Mouse (Mus musculus): ENCODE measurements at regions not wholly inside any gene's neighbourhood (a gene's known extent, or its start where the extent isn't known, plus 50 kb on each side); places are given as distances from the start of the nearest gene placed in this dataset.

DNA sequence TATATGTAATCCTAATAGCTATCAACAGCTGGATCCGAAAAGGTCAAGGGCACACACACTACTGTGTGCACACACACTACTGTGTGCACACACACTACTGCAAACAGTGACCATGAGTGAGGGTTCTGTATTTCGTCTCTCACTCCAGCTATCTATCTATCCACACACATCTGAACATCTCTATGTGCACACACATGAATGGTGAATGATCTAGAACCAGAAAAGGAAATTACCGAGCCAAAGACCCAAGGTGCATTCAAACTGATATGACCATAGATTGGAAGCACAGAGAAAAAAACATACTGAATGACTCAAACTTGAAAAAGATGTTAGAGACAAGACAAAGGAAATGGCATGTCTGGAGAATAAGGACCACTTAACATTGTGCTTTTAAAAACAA, 166.8 kb upstream of the Map3k1 start:
- no peak for DNase-seq (ENCODE audit: low read depth, low spot score)

DNA sequence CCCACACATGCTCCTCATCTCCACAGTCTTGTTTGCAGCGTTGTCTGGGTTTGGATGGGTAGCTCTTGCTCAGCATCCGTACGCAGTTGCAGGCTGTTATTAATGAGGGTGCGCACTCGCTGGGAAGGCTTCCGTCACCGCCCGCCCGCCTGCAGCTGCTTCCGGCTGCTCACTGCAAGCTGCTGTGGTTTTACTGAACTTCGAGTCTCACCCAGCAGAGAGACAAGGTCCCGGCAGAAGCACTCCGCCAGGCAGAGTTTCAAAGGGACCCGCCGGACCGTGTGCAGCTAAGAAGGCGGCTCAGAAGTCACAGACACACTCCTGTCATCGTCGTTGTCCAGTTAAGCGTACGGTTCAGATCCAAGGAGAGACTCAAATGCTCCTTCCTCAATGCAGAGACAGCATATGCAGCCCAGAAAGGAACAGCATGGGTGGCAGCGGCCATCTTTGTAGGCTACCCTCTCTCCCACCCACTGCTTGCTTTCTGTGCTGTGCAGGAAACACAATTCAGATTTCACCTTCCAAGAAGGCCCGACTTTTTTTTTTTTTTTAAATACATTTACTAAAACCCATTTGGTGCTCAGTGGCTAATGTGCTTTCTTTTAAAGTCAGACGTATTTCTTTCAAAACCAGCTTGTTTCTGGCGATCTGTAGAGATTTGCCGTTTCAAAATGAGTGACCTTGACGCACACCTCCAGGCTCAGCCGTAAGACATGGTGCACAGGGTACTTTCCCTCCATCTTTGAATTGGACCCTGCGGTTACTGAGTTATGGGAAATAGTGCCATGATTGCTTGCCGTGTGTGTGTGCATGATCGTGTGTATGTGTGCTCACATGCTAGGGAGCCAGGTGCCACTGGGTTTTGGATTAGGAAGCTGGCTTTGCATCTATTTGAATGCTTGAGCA, 169.2 kb upstream of the Map3k1 start:
- DNase-seq (ENCODE audit: low read depth, low spot score) = no peak

DNA sequence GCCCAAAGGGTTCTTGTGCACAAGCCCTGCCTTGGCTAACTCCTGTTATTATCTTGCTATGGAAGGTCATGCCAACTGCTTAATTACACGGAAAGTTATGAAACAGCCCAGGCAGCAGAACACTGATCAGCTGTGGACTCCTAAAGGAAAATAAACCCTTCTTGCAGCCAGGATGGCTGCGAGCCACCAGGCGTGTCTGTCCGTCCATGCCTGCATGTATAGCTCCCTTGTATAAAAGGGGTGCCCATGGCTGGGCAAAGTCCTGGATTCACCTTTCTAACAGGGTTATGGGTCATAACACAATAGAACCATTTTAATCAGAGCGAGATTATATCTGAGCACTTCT, 169.9 kb upstream of the Map3k1 start:
- DNase-seq (ENCODE audit: low read depth, low spot score) = no peak

DNA sequence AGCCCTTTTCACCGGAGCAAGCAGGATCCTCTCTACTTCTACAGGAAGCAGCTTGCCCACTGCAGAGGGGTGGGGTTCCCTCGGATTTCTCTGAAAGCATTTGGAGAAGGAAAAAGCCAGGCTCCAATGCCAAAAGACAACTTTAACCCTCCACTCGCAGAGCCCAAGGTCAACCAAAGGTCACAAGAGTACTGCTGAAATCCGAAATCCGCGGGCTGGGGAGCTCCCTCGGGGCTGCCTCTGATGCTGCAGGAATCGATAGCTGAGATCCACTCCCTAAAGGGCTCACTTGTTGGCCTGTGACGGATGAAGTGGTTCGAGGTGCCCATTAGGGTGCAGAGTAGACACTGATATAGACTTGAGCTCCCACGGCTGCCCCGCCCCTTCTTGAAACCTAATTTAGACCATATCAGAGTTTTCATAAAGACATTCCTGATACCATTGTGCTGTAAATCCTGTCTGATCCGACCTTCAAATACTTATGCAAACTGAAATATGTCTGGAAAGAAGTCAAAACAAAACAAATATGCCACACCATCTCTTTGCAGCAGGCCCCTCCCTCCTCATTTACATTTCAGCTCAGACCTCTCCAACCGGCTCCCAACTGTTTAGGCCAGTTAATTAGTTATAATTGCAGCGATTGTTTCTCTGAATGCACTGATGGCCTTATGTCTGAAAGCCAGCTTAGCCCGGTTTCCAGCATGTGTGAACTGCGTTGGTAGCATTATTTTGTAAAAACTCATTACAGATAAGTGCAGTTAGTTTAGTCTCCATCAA, 170.8 kb upstream of the Map3k1 start:
- DNase-seq (ENCODE audit: low read depth, low spot score) = no peak

DNA sequence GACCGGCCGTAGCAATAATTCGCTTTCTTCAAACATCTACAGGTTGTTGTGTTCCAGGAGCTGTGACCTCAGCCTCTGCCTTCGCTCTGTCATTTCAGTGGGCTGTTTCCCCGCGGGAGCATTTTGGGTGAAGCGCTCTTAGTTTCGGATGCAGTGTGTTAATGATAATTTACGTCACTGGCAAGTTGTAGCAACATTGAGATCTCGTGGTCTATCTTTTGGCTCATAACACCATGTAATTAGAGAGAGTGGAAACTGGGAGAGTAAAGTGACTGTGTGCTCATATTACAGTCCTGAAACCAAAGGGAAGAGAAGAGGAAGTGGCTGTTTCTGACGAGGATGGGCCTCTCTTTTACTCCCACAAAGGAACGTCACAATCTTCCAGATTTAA, 171.4 kb upstream of the Map3k1 start:
- DNase-seq (ENCODE audit: low read depth, low spot score) = no peak

DNA sequence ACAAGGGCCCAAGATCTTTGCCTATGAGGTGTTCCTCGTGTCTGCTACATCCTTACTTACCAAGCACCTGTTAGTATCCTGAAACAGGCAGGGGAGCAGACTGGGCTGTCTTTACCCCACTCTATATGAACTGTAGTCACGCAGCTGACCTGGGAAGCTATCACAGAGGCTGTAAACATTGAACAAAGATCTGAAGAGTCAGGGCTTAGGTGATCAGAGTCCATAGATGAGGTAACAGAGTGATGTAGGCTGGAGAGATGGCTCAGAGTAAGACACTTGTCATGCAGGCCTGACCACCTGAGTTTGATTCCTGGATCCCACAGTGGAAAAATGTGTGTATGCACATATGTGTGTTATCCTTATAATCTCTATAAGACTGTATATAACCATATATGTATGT, 172.3 kb upstream of the Map3k1 start:
- no peak for DNase-seq (ENCODE audit: low read depth, low spot score)

DNA sequence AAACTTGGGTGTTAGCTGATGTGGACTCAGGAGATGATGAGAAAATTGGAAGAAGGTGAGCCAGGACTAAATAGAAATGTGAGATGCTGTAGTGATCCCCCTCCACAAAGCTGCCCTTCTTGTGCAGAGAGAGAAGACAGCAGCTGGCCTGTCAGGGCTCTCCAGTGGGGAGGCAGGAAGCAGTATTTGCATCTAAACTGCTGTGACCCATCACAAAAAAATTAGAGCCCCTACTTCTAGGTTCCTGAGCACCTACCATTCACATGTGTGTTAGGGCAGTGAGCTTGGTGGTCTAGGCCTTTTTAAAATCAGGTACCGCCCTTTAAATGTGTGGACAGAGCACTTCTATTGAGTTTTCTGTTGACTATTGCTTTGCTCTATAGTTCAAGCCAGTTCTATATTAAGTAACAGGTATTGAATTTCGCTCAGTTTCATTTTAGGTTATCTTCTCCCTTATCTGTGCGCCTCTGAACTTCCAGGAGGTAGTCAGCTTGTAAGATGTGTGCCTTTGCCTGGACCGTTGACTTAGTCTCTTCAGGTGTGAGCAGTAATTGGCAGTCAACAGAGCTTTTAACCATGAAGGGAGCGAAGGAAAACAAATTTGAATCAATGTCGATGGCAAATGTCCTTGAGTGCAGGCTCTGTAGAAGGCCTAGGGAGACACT, 174.1 kb upstream of the Map3k1 start:
- no peak for DNase-seq (ENCODE audit: low read depth, low spot score)

DNA sequence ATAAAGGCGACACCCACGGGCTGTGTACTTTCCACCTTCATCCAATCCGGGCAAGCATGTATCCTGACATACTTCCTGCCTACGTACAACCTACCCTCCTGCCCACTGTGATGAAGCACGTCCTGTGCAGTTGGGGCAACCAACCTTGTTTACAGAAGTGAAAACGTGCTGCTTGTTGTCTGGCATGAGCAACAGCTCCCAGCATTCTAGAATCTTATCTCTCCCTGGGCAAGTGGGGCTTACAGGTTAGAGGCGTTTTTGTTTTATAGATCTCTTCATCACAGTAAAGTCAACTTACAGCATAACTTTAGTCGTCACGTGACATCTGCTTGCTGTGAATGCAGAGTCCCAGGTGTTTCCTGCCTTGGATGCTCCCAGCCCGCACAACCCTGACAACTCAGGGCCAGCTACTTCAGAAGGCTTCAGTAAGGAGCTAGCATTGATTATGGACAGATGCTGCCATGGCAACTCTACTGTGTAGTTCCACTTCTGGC, 175.3 kb upstream of the Map3k1 start:
- DNase-seq (ENCODE audit: low read depth, low spot score) = no peak

DNA sequence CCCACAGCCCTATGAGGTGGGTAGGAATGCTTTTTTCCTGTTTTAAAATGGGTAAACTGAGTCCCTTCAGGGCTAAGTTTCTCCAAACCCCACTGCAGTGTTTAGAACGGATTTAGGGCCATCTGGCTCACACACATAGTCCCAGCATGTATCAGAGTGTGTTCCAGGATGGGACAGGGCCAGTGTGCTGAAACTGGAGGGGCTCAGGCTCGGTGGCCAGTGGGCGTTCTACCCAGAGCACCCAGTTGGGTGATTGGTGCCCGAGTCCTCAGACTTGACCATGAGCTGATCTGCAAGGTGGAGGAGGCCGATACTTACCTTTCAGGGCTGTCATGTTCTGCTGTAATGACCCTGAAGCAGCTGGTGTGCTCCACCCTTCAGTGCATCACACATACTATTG, 176.6 kb upstream of the Map3k1 start:
- DNase-seq (ENCODE audit: low read depth, low spot score) = no peak

DNA sequence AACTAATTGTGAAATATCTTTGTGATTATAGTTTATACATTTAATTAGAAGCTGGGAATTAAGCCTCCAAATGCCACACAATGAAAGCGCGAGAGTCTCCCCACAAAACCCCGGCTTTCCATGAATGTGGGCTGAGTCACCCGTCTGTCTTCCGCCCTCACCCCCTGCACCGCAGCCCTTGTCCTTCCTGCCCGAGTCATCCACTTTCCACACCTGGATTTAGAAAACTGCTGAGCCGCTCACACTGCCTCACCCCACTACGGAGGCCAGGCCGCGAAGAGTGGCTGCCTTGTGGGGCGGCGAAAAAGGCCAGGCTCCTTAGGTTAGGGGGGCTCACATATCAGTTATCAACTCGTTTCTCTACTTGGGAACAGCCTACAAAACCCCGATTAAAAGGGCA, 177.9 kb upstream of the Map3k1 start:
- DNase-seq (ENCODE audit: low read depth, low spot score) = no peak

DNA sequence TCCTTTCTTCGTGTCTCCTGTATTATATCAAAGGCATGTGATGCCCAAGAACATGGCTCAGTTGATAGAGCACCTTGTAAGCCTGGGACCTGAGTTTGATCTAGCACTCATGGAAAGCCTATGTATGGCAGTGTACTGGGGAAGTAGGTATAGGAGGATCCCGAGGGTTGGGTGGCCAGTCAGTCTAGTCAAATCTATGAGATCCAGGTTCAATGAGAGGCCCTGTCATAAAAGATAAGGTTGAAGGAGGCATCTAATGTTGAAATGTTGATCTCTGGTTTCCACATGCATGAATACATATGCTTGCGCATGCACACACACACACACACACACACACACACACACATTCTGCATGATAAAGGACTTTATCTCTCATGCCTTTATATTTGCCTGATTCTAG, 178.6 kb upstream of the Map3k1 start:
- no peak for DNase-seq (ENCODE audit: low read depth, low spot score)

DNA sequence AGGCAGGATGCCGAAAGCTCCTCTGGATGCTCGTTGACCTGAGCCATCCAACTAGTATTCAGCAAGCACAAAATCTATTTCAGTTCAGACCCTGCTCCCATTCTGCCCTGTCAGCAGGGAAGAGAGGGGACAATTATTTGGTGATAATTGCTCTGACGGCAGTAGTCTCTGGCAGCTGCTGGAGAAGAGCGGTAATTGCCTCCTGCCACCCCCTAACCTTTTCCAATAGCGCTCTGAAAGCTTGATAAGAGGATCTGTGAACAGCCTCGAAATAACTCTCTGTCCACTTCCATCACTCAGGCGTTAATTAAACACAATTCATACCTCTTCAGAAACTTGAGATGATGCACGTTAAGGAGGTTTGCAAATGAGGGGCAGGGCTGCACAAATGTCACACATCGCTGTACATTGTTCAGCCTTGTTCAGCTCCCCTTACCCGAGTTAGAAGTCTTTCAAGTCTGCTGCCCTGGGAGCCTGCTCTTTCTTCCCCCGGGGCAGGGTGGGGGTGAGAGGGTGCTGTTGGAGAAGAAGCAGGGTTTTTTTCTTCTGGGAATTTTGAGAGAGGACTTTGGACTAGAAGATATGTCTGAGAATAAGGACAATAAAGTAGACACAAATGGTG, 182.2 kb upstream of the Map3k1 start:
- no peak for DNase-seq (ENCODE audit: low read depth, low spot score)

DNA sequence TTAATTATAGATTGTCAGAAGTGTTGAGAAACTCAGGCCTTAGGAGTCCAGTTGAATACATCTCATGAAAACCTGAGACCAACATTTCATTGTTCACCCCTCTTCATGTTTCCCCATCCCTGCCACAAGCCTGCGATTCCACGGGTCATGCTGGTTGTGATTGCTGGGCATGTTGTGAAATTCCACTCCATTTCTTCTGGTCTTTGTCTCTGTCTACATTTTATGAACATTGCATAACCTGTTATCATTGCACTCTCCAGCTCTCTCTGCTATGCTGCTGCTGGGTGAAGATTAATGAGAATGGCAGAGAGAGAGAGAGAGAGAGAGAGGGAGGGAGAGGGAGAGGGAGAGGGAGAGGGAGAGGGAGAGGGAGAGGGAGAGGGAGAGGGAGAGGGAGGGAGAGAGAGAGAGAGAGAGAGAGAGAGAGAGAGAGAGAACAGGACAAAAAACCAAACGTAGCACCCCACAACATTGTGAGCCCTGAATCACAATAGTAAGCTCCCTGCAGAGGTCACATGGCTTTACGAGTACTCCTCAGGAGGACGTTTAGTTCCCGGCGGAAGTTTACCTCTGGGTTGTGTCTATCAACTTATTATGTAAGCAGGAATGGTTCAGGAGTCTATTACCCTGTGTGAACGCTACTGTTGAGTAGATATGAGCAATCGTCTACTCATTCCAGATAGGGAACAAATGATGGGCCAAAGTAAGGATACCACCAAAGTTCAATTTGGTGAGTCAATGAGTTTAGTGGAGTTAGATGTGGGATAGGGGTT, 183.5 kb upstream of the Map3k1 start:
- DNase-seq (ENCODE audit: low read depth, low spot score) = no peak

DNA sequence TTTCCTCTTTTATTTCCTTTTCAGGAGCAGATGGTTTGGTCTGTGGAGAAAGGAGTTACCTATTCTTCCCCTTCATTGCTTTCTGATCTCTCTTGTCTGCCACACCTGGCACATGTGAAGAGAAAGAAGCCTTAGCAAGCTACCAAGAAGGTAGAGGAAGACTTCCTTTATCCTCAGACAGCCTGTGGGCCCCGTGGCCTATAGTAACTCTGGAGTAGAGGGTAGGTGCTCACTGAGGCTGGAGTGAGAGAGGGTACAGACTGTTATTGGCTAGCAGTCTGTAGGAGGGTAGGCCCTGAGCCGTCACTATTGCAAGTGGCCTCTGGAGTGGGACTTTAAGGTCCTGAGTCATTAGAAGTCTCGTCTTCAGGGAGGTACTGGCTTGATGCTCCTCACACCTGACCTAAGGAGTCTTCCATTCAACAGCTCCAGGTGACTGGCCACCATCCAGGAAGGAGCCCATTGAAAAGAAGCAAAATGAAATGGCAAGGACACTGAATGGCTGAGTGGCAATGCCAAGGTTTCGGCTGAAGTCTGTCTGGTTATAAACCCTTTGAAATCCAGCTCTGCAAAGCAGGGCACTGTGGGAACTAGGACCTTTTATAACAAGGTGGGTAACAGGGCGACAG, 186.2 kb upstream of the Map3k1 start:
- no peak for DNase-seq (ENCODE audit: low read depth, low spot score)

DNA sequence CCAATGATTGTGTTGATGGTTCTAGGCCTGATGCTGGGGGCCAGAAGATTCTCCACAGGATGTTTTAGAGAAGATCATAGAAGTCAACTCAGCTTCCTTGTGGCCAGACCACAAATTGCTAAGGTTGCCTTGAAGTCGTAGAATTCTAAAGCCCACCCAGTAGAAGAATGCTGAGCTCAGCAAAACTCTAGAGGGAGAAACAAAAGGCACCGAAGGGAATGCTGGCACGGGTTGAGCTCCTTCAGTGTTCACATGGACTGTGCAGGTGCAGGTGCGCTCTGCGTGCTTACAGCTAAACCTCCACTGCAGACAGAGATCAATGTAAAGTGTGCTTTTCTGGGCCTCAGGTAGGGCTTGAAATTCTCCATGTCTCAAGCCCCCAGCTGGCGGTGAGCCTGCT, 186.9 kb upstream of the Map3k1 start:
- no peak for DNase-seq (ENCODE audit: low read depth, low spot score)

DNA sequence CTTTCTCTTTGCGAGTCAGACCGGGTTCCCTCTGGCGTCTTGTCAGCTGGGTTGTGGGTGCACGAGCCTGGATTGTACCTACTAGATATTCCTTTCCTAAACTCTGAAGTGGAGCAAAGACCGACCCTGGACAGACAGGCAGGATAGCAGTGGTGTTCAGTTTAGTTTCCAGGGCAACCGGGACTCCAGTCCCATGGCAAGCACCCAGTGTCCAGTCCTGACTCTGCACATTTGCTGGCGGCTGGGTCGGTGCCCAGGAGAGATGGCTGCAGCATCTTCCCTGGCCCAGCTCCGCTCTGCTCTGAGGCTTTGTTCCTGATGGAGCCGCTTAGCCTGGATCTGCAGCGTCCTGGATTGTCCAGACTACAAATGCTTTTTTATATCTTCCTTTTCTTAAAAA, 188.1 kb upstream of the Map3k1 start:
- no peak for DNase-seq (ENCODE audit: low read depth, low spot score)

DNA sequence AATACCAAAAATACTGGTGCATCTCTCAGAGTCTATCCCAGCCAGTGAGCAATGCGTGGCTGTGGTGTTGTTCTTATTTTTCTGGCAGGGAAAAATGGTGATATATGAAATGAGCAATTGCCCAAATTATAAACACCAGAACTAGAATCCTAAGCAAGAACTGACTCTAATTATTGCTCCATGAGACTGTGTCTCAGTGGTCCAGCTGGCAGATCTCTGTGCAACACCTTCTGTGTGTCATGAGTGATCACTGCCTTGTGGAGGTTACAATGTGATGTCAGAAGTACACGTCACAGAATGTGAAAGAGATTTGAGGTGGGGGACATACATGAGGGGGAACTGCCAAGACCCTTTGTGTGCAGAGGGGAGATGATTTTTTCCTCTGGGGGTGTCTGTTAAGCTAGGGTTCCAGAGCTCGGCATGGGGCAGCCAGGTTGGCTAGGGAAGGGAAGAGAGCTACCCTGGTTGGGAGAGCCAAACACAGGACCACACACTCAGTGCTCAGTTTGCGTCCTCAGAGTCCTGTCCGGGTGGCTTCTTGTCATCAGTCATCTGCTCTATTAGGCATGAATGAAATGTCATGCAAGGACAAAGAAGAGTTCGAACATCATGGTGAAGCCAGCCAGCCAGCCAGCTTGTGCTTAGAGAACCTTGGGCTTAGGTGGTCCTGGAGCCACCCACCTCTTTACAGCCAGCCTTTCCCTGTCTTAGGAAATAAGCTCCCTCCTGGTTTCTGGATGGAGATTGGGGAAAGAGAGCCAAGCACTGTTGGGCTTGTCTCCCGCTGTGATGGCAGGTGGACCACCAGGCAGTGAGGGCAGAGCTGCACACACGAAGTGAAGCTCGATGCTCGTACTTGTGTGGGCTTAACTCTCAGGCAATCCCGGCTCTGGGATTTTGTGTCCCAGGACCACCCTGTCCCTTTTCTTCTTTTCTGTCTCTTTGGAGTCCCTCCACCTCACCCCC, 189.5 kb upstream of the Map3k1 start:
- no peak for DNase-seq (ENCODE audit: low read depth, low spot score)

DNA sequence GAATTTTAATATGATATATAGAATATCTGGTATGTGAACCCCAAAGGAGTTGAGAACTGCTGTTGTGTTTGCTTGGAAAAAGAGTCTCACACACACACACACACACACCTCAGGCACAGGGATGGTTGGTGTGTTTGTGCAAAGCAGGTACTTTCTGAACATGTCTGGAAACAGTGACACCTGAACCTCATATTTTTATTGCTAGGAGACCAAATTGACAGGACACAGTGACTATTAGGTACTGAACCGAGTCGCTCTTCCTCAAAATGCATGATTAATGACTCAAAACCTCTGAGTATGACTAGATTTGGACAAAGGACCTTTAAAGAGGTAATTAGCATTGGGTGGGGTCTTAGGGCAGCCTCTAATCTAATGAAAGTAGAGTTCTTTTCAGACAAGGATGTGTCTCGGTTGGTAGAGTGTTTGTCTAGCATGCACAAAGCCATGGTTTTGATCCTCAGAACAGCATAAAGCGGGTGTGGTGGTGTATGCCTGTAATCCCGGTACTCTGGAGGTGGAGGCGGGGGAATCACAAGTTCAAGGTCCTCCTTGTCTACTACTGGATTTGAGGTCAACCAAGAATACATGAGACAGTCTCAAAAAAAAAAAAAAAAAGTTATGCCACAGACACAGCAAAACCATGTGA, 191.0 kb upstream of the Map3k1 start:
- no peak for DNase-seq (ENCODE audit: low read depth, low spot score)

DNA sequence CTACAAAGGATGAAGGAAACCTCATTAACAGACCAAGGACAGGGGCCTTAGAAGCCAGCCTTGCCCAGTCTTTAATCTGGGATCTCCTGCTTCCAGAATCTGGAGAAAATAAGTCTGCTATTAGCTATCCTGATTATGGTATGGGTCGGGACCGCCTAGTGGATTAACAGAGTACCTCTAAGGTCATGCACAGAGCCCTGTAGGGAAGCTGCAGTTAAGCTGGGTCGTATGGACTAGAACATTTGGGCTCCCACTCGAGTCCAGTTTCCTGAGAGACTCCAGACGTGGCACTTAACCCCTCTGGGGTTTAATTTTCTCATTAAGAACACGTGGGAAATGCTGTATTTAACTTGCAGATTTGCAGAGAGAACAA, 191.5 kb upstream of the Map3k1 start:
- no peak for DNase-seq (ENCODE audit: low read depth, low spot score)
